Mouse (Mus musculus) left cerebral cortex, adult 9 months (tissue): ENCODE results near the gene Ralbp1.

Experiments used
- DNase-seq, 2 experiments: peaks; one replicate each; pipeline ENCODE4 v3.0.0; 2022; ENCODE audit warnings: low spot score in 2 of 2

Ralbp1 gene

DNA sequence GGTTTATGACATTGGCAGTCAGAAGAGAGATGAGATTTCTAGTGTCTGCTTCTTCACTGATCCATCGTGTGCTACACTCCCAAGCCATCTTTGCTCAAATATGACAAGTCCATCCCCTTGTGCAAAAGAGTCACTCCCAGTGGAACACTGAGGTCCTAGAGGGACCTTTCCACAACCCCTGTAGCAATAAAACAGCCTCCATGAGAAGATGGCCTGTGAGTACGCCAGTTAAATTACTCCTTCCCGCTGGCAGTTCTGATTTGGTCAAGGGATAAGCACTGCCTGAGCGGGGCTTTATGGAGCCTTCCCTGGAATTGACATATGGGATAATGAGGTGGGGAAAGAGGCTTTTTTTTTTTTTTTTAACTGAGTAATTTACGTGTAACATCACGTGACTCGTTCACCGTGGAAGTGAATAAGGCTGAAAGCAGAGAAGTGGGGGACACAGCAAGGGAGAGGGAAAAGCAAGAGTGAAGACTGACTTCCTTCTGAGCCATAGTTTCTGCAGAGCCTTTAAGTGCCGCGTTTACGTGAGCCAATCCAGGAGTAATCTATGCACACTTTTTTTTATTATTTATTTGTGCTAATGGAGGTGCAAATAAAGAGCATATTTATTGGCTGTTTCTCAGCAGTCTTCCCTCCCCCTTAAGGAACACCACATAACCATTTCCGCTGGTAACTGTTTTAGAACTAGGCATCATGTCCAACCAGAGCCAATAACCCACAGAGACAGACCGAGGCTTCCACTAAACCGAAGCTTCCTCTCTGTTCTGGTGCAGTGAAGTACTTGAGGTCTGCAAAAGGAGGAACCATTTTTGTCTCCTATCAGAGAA, at the start of gene Ralbp1:
Ralbp1 (minus strand) TSS at position 102 of the 833 bp plus-strand sequence.
- DNase-seq = peak in 1 of 2 experiments; percentile 53

GRCm38 (mm10) chr17:65933741-65934140, 48.1 kb upstream of the Ralbp1 start:
- no peak for DNase-seq

DNA sequence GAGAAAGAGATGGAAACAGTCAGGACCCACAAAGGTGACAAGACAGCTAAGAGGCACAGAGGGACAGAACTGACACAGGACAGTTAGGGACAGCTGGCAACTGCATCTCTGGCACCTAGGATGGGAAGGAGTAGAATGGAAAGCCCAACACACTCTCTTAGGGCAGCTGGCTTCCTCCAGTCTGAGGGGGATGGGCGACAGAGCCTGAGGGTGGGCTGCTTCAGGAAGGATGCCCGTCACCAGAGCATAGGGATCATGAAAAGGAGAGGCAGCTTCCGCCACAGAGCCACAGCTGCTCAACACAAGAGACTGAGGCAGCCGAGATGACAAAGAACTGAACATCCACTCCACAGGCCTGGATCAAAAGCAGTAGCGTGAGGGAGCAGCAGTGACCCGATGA, 45.9 kb upstream of the Ralbp1 start:
- DNase-seq = no peak

- DNase-seq = peak; percentile 59 to 81
Measured at GRCm38 (mm10) chr17:65930960-65931359, 45.4 kb upstream of the Ralbp1 start.

DNA sequence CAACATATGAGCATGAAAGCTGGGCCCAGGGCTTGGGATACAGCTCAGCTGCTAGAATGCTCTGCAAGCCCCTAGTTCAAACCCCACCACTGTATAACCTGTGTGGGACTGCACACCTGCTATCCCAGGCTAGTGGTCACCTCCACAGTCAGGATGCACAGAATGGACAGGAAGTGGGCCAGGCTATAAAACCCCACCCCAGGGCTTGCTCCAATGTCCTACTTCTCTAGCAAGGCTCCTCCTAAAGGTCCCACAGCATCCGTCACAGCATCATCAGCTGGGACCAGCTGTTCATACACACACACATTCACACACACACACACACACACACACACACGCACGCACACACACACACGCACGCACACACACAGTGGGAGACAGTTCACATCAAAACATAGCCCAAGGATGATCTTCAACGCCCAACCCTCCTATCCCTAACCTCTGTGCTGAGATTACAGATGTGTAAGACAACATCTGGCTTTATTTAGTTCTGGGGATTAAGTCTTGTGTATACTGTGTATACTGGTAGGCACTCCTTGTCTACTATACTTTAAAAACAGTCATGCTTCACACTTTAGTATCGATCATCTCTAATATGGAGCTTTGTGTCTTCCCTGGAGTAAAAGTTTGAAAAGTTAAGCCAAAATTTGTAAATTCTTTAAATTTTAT, 44.7 kb upstream of the Ralbp1 start:
- DNase-seq = no peak

DNA sequence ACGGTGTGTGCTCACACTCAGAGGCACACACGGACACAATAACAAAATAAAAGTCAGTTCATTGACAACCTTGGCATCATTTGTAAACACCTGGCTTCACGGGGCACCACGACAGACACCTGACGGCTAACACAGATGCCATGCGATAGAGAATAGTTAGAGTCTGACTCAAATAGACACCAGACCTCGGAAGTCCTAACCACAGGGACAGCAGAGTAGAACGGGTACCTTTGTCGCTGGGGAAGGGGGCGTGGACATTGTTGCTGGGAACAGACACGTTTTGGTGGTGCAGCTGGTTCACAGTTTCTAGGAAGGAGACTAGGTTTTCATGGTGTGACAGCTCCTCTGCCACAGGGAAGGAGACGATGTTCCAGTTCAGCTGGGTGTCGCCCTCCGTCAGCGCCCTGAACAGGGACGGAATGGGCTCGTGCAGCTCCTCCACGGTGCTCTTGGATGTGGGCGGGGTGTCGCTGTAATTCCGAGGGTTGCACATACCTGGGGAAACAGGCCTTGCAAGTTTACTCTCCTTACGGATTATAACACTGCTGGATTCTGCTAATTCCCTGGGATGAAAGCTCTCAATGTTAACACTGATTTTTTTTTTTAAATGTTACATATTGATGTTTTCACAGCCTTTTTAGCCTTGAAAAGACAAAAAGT, 43.9 kb upstream of the Ralbp1 start:
- DNase-seq = no peak

DNA sequence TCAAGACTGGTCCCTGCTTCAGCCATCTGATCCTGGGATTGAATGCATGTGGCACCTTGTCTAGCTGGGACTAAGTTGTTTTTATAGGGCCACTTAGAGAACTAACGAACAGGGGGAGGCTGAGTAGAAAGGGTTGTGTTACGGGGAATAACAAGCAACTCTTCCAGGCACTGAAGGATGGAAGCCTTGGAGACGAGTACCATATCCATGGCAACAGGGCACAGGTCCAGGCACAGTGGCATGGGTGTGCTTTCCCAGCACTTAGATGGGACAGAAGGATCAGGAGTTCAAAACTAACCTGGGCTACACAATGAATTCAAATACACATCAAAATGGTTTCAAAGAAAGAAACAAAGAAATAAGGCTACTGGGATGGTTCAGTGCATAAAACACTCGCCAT, 41.5 kb upstream of the Ralbp1 start:
- peak in 1 of 2 experiments; percentile 19 for DNase-seq

DNA sequence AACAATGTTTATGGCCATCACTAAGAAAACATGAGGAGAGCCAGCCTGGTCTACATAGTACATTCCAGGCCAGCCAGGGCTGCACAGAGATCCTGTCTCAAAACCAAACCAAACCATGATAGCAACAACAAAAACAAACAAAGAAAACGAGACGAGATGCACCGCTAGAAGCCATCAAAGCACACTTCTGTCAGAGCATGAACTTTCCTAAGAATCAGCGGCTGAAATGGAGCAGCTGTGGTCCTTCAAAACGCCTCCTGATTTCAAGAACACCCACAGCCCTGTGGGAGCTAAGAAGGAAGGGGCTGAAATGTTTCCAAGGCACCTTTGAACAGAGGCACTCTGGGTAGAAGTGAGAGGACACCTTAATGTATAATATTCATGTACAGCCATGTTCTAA, 38.6 kb upstream of the Ralbp1 start:
- no peak for DNase-seq

- DNase-seq = no peak
Measured at GRCm38 (mm10) chr17:65921975-65922374, 36.4 kb upstream of the Ralbp1 start.

- DNase-seq = no peak
Measured at GRCm38 (mm10) chr17:65919235-65919634, 33.6 kb upstream of the Ralbp1 start.

- peak in 1 of 2 experiments; percentile 80 for DNase-seq
Measured at GRCm38 (mm10) chr17:65916135-65916668, 30.6 kb upstream of the Ralbp1 start.

DNA sequence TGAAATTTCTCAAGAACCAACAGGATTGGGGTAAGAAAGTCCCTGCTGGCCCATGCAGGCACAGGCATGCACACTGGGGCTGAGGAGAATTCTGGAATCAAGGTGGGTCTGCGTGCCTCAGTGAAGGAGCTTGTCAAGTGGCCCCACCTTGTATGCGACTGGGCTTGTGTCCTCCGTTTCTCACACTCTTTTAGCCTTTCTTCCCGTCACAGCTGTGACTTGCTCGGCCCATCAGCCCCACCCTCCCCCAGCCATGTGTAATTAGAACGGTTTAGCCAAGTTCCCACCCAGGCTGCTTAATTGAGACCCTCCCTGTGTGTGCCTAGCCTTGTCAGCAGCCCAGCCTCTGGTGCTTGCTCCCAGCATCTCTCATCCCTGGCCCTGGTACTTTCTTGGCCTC, 28.5 kb upstream of the Ralbp1 start:
- DNase-seq = no peak

DNA sequence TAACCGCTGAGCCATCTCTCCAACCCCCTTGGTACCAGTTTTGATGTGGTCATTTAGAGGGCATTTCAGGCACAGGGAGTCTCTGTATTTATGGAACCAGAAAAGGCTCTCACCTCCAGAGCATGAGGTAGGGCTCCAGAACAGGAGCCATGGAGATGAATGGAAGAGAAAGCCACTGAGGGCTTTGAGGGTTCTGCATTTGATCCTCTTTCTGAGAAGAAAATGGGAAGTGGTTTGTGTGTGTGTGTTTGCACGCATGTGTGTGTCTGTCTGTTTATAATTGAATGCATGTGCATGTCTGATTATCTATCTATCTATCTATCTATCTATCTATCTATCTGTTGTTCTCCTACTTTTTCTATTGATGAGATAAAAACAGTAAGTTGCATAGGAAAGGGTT, 26.6 kb upstream of the Ralbp1 start:
- no peak for DNase-seq

- no peak for DNase-seq
Measured at GRCm38 (mm10) chr17:65911285-65912069, 25.9 kb upstream of the Ralbp1 start.

DNA sequence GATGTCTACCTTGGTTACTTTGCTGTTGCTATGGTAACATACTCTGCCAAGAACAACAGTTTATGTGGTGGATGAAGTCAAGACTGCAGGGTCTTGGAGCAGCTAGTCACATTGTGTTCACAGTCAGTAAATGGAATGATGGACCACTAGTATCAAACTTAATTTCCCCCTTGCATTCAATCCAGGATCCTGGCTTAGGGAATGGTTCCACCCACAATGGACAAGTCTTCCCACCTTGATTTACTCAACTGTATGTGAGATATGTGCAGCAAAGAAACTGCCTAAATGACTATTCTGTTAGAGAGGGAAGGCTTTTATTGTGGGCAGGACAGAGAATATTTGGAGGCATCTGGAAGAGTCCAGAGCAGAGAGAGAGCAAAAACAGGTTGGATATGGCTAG, 22.7 kb upstream of the Ralbp1 start:
- DNase-seq = no peak

GRCm38 (mm10) chr17:65906895-65907401, 21.4 kb upstream of the Ralbp1 start:
- DNase-seq = no peak

- no peak for DNase-seq
Measured at GRCm38 (mm10) chr17:65906313-65906894, 20.8 kb upstream of the Ralbp1 start.

- no peak for DNase-seq
Measured at GRCm38 (mm10) chr17:65905241-65905640, 19.6 kb upstream of the Ralbp1 start.

- peak in 1 of 2 experiments; percentile 43 for DNase-seq
Measured at GRCm38 (mm10) chr17:65903826-65904225, 18.2 kb upstream of the Ralbp1 start.

DNA sequence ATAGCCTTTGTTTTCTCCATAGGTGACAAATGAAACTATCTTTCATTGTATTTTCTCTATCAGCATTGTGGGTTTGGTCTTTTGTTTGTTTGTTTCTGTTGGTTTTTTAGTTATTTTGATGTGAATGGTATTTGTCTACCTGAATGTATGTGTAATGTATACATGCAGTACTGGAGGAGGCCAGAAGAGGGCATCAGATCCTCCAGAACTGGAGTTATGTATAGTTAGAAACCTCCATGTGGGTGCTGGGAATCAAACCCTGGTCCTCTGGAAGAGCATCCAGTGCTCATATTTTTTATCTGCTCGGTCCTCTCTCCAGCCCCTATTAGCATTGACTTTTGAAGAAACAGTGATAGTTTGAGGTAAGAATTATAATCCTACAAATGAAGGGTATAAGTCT, 17.4 kb upstream of the Ralbp1 start:
- DNase-seq = no peak

GRCm38 (mm10) chr17:65902281-65902680, 16.7 kb upstream of the Ralbp1 start:
- DNase-seq = no peak
